Comparison of ENCODE assay signal across 11 mouse cellular contexts in the genomic region with DNA sequence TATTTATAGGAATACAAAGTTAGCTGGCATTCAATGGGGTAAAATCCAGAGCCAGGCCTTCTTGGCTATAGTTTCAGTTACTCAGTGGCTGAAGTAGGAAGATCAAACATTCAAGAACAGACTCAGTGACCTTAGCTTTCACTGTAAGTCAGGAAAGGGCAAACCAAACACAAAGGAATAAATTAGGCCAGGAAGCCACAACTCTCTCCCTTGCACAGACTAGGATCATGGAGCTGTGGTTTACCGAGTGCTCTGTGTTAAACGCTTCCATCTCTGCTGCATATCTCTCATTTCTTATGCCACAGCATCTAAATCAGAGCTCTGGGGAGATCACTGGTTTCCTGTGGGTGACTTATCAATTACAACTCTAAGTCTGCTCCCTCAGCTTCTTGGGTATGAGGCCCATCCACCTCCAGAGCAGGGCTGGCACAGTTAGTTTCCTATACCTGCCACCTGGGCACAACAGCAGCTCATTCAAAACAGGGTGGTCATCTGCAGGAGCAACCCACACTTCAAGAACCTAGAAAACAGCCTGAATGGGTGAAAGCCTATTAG. TPM values are rescaled to one million over a fixed set of nuclear protein-coding genes. Genes with fewer than 3 reads are reported as not detected.
DNase-seq lines count a peak whose midpoint lies in the region; ATAC-seq and TF ChIP-seq lines count a peak whose summit lies in the region.
"Had no signal": no experiment of that assay in that cellular context is flagged by ENCODE, and none has a peak within 500 bp of the region (broad histone marks: within the 10 kb centered on the region; RNA-seq: fewer than 3 reads in every experiment).

No protein-coding gene starts in this region.

- no peak overlapping the region for H3K4me3 ChIP-seq in heart, postnatal 0 days (ENCODE audit: low read depth, low read length)
- no peak overlapping the region for H3K4me3 ChIP-seq in brown adipose tissue, adult 24 weeks (ENCODE audit: insufficient read depth, low read depth, low read length)
- no peak overlapping the region for H3K4me3 ChIP-seq in forebrain, postnatal 0 days (ENCODE audit: low read depth, low read length)
- H3K4me3 ChIP-seq in midbrain, embryonic 12.5 days: no peak overlapping the region

- 55% methylated on average over 2 of the region's 2 CpGs for WGBS in heart, postnatal 0 days
- 48% methylated on average over 2 of the region's 2 CpGs for WGBS in forebrain, postnatal 0 days
- 49% methylated on average over 2 of the region's 2 CpGs for WGBS in midbrain, embryonic 12.5 days

- ATAC-seq in heart, postnatal 0 days (ENCODE audit: insufficient read depth, low read depth): no peak
- no peak for ATAC-seq in forebrain, postnatal 0 days
- ATAC-seq in midbrain, embryonic 12.5 days (ENCODE audit: low FRiP score, low read depth): no peak

- no peak for TF ChIP-seq CTCF in heart, postnatal 0 days (IDR thresholded peaks at IDR 0.05; ENCODE audit: low read depth)
- TF ChIP-seq CTCF in forebrain, postnatal 0 days (IDR thresholded peaks at IDR 0.05; ENCODE audit: low read depth): no peak

- no peak overlapping the region; the same call in 1 of the 2 replicates for H3K9ac ChIP-seq in heart, postnatal 0 days (replicated peaks; ENCODE audit: low read depth, low read length)
- H3K9ac ChIP-seq in forebrain, postnatal 0 days: no peak overlapping the region
- H3K9ac ChIP-seq in midbrain, embryonic 12.5 days (replicated peaks): no peak overlapping the region; the same call in 1 of the 2 replicates

- no peaks in the 10 kb centered on the region for H3K27me3 ChIP-seq in heart, postnatal 0 days (ENCODE audit: control insufficient read depth, insufficient read depth, low read length)
- no peaks in the 10 kb centered on the region for H3K27me3 ChIP-seq in forebrain, postnatal 0 days (ENCODE audit: insufficient read depth, low read length)
- no peaks in the 10 kb centered on the region for H3K27me3 ChIP-seq in midbrain, embryonic 12.5 days

- peaks cover 19% of the 10 kb centered on the region for H3K4me1 ChIP-seq in heart, postnatal 0 days (ENCODE audit: control insufficient read depth, insufficient read depth)
- H3K4me1 ChIP-seq in brown adipose tissue, adult 24 weeks (ENCODE audit: control insufficient read depth, insufficient read depth, insufficient read length, low read length): peaks cover 30% of the 10 kb centered on the region
- H3K4me1 ChIP-seq in forebrain, postnatal 0 days (ENCODE audit: insufficient read depth): no peaks in the 10 kb centered on the region
- peaks cover 40% of the 10 kb centered on the region for H3K4me1 ChIP-seq in midbrain, embryonic 12.5 days

- H3K36me3 ChIP-seq in heart, postnatal 0 days (replicated peaks; ENCODE audit: control insufficient read depth, insufficient read depth, low read length): no peaks in the 10 kb centered on the region
- H3K36me3 ChIP-seq in forebrain, postnatal 0 days (ENCODE audit: insufficient read depth): no peaks in the 10 kb centered on the region
- H3K36me3 ChIP-seq in midbrain, embryonic 12.5 days: no peaks in the 10 kb centered on the region

- DNase-seq in heart, postnatal 0 days (ENCODE audit: low spot score): no peak
- no peak for DNase-seq in heart, adult 8-10 months (ENCODE audit: low spot score)
- DNase-seq in forebrain, postnatal 0 days: no peak
- DNase-seq in thymus, postnatal 25 days: no peak
- no peak for DNase-seq in c-Kit-positive CD71-positive TER-119-positive erythroid progenitor cells, embryonic 14.5 days (ENCODE audit: low spot score)
- DNase-seq in thymus, postnatal 14 days: no peak
- DNase-seq: adrenal gland, postnatal 10 days; cerebellum, adult 9-11 months; gastrocnemius, postnatal 10 days had no signal

- H3K27ac ChIP-seq in heart, postnatal 0 days (ENCODE audit: low read depth): peak overlapping the region; percentile 80
- peak overlapping the region; percentile 65 for H3K27ac ChIP-seq in brown adipose tissue, adult 24 weeks (replicated peaks; ENCODE audit: low read depth, low read length)
- H3K27ac ChIP-seq in forebrain, postnatal 0 days (ENCODE audit: low read depth, low read length): peak overlapping the region; percentile 46; the same call in 1 of the 2 replicates
- 0 out of 2 replicates have a peak overlapping the region, but pooled peaks have one; percentile 15 for H3K27ac ChIP-seq in midbrain, embryonic 12.5 days (replicated peaks)

- TF ChIP-seq EP300 in heart, postnatal 0 days (IDR thresholded peaks at IDR 0.05; ENCODE audit: low read depth): no peak

- H3K4me2 ChIP-seq in heart, postnatal 0 days (ENCODE audit: low read depth, low read length): no peak overlapping the region
- no peak overlapping the region for H3K4me2 ChIP-seq in forebrain, postnatal 0 days (ENCODE audit: low read depth)
- no peak overlapping the region for H3K4me2 ChIP-seq in midbrain, embryonic 12.5 days (replicated peaks)

- no peaks in the 10 kb centered on the region for H3K9me3 ChIP-seq in heart, postnatal 0 days (replicated peaks; ENCODE audit: control insufficient read depth, low read length)
- H3K9me3 ChIP-seq in forebrain, postnatal 0 days (ENCODE audit: low read length): no peaks in the 10 kb centered on the region
- no peaks in the 10 kb centered on the region for H3K9me3 ChIP-seq in midbrain, embryonic 12.5 days

RNA-seq across cellular contexts. Expression of a gene that starts 12.6 kb away (rescaled TPM):
- total RNA-seq in heart, postnatal 0 days (2014; rRNA removed; ENCODE audit: low replicate concordance): 3.2 and 4.2 TPM in 2 replicates
- polyA plus RNA-seq in heart, postnatal 0 days (2015; fragmentation: Nextera tagmentation; extraction: Ambion mirVana): 3.3 and 3.5 TPM in 2 replicates
- 1 to 10 TPM; 3.4 to 4.4 (median 3.5) TPM for total RNA-seq in heart, adult 8-10 months (2022)
- polyA plus RNA-seq in brown adipose tissue, adult 24 weeks (2012; ENCODE audit: insufficient read depth, insufficient read length, missing spikeins): 1.8 and 2.1 TPM in 2 replicates
- total RNA-seq in forebrain, postnatal 0 days (2014; rRNA removed): 3.8 and 4.5 TPM in 2 replicates
- 2.4 and 3.9 TPM in 2 replicates for polyA plus RNA-seq in forebrain, postnatal 0 days (2015; fragmentation: Nextera tagmentation; extraction: Ambion mirVana)
- polyA plus RNA-seq in midbrain, embryonic 12.5 days (2016; fragmentation: Nextera tagmentation; extraction: Ambion mirVana): 5.2 and 6.4 TPM in 2 replicates

RNA-seq across cellular contexts. Expression of a gene that starts 13.6 kb away (rescaled TPM):
- total RNA-seq in heart, postnatal 0 days (2014; rRNA removed; ENCODE audit: low replicate concordance): 12.5 and 16.0 TPM in 2 replicates
- polyA plus RNA-seq in heart, postnatal 0 days (2015; fragmentation: Nextera tagmentation; extraction: Ambion mirVana): 6.5 and 6.6 TPM in 2 replicates
- 1 to 10 TPM; 6.4 to 7.8 (median 7.0) TPM for total RNA-seq in heart, adult 8-10 months (2022)
- 9.2 and 11.0 TPM in 2 replicates for polyA plus RNA-seq in brown adipose tissue, adult 24 weeks (2012; ENCODE audit: insufficient read depth, insufficient read length, missing spikeins)
- 55.4 and 62.5 TPM in 2 replicates for total RNA-seq in forebrain, postnatal 0 days (2014; rRNA removed)
- 38.3 and 40.9 TPM in 2 replicates for polyA plus RNA-seq in forebrain, postnatal 0 days (2015; fragmentation: Nextera tagmentation; extraction: Ambion mirVana)
- 40.0 TPM in 2 replicates for polyA plus RNA-seq in midbrain, embryonic 12.5 days (2016; fragmentation: Nextera tagmentation; extraction: Ambion mirVana)

RNA-seq across cellular contexts. Expression of a gene that starts 42.0 kb away (rescaled TPM):
- total RNA-seq in heart, postnatal 0 days (2014; rRNA removed; ENCODE audit: low replicate concordance): 33.9 and 46.7 TPM in 2 replicates
- 62.6 and 65.4 TPM in 2 replicates for polyA plus RNA-seq in heart, postnatal 0 days (2015; fragmentation: Nextera tagmentation; extraction: Ambion mirVana)
- 10 to 100 TPM; 58.8 to 71.3 (median 63.6) TPM for total RNA-seq in heart, adult 8-10 months (2022)
- polyA plus RNA-seq in brown adipose tissue, adult 24 weeks (2012; ENCODE audit: insufficient read depth, insufficient read length, missing spikeins): 87.7 and 101 TPM in 2 replicates
- total RNA-seq in forebrain, postnatal 0 days (2014; rRNA removed): 32.1 and 37.5 TPM in 2 replicates
- 54.9 and 58.6 TPM in 2 replicates for polyA plus RNA-seq in forebrain, postnatal 0 days (2015; fragmentation: Nextera tagmentation; extraction: Ambion mirVana)
- 27.2 and 28.6 TPM in 2 replicates for polyA plus RNA-seq in midbrain, embryonic 12.5 days (2016; fragmentation: Nextera tagmentation; extraction: Ambion mirVana)

RNA-seq across cellular contexts. Expression of a gene that starts 49.6 kb away (rescaled TPM):
- 1.1 and 6.0 TPM in 2 replicates for total RNA-seq in heart, postnatal 0 days (2014; rRNA removed; ENCODE audit: low replicate concordance)
- 1.8 and 2.0 TPM in 2 replicates for polyA plus RNA-seq in heart, postnatal 0 days (2015; fragmentation: Nextera tagmentation; extraction: Ambion mirVana)
- total RNA-seq in heart, adult 8-10 months (2022): 1 to 10 TPM; 3.7 to 7.2 (median 6.4) TPM
- polyA plus RNA-seq in brown adipose tissue, adult 24 weeks (2012; ENCODE audit: insufficient read depth, insufficient read length, missing spikeins): 2.7 TPM in 1 of 2 replicates, not detected in the other
- total RNA-seq in forebrain, postnatal 0 days (2014; rRNA removed): 0.54 and 1.2 TPM in 2 replicates
- 0.63 and 1.0 TPM in 2 replicates for polyA plus RNA-seq in forebrain, postnatal 0 days (2015; fragmentation: Nextera tagmentation; extraction: Ambion mirVana)
- 0.60 TPM in 2 replicates for polyA plus RNA-seq in midbrain, embryonic 12.5 days (2016; fragmentation: Nextera tagmentation; extraction: Ambion mirVana)

RNA-seq across cellular contexts. Expression of a gene that starts 56.0 kb away (rescaled TPM):
- 159 and 195 TPM in 2 replicates for total RNA-seq in heart, postnatal 0 days (2014; rRNA removed; ENCODE audit: low replicate concordance)
- 77.0 and 84.9 TPM in 2 replicates for polyA plus RNA-seq in heart, postnatal 0 days (2015; fragmentation: Nextera tagmentation; extraction: Ambion mirVana)
- 10 to 100 TPM; 43.8 to 49.1 (median 45.3) TPM for total RNA-seq in heart, adult 8-10 months (2022)
- polyA plus RNA-seq in brown adipose tissue, adult 24 weeks (2012; ENCODE audit: insufficient read depth, insufficient read length, missing spikeins): 296 and 402 TPM in 2 replicates
- 197 and 210 TPM in 2 replicates for total RNA-seq in forebrain, postnatal 0 days (2014; rRNA removed)
- polyA plus RNA-seq in forebrain, postnatal 0 days (2015; fragmentation: Nextera tagmentation; extraction: Ambion mirVana): 160 and 186 TPM in 2 replicates
- polyA plus RNA-seq in midbrain, embryonic 12.5 days (2016; fragmentation: Nextera tagmentation; extraction: Ambion mirVana): 57.5 and 61.1 TPM in 2 replicates

Comparison
In these comparisons a context has a peak if more than half of its experiments do, and no peak if none do; other contexts are left out.
1. H3K27ac ChIP-seq: peak in every context shown above with its lines; median percentile 80 in heart, postnatal 0 days; 65 in brown adipose tissue, adult 24 weeks; 46 in forebrain, postnatal 0 days; 15 in midbrain, embryonic 12.5 days.